Mouse (Mus musculus): ENCODE data around the gene Cfdp1. TPM values are rescaled to one million over a fixed set of nuclear protein-coding genes. Genes with fewer than 3 reads are reported as not detected.
A peak's percentile ranks its signal among the peaks of the same experiment; 100 is the strongest.

The Cfdp1 gene
- polyA plus RNA-seq, 1 experiment from 2014 or later, result 180 TPM

- 87% methylated on average over 1 of the region's 1 CpGs for WGBS
- 0 out of 2 replicates have a peak, but pooled peaks cover 15% of the 10 kb centered on the region for H3K4me1 ChIP-seq (replicated peaks; ENCODE audit: insufficient read depth, low read length)
- H3K9me3 ChIP-seq (replicated peaks; ENCODE audit: low read length), result no peaks in the 10 kb centered on the region
- H3K4me2 ChIP-seq (ENCODE audit: low read length), result no peak overlapping the region
- no peaks in the 10 kb centered on the region for H3K36me3 ChIP-seq (ENCODE audit: insufficient read depth, low read length)
- H3K9ac ChIP-seq (ENCODE audit: low read depth, low read length), result no peak overlapping the region
- DNase-seq (ENCODE audit: low spot score), result no peak
- H3K4me3 ChIP-seq (replicated peaks; ENCODE audit: low read depth, low read length), result no peak overlapping the region
- no peak for TF ChIP-seq CTCF (IDR thresholded peaks at IDR 0.05; ENCODE audit: low read depth)
- no peaks in the 10 kb centered on the region for H3K27me3 ChIP-seq (ENCODE audit: insufficient read depth, low read length)
- ATAC-seq (replicated peaks; ENCODE audit: low FRiP score, low read depth), result no peak
- no peak overlapping the region for H3K27ac ChIP-seq
Observed at GRCm38 (mm10) chr8:111796528-111796927, 57.6 kb downstream of the Cfdp1 start.

GRCm38 (mm10) chr8:111793324-111793917 is 60.7 kb downstream of the Cfdp1 start:
- no peak for TF ChIP-seq CTCF (IDR thresholded peaks at IDR 0.05; ENCODE audit: low read depth)
- no peaks in the 10 kb centered on the region for H3K9me3 ChIP-seq (replicated peaks; ENCODE audit: low read length)
- no peaks in the 10 kb centered on the region for H3K4me1 ChIP-seq (replicated peaks; ENCODE audit: insufficient read depth, low read length)
- no peak overlapping the region for H3K9ac ChIP-seq (ENCODE audit: low read depth, low read length)
- H3K27me3 ChIP-seq (ENCODE audit: insufficient read depth, low read length), result no peaks in the 10 kb centered on the region
- H3K4me2 ChIP-seq (ENCODE audit: low read length), result no peak overlapping the region
- no peak overlapping the region for H3K27ac ChIP-seq
- no peak overlapping the region for H3K4me3 ChIP-seq (replicated peaks; ENCODE audit: low read depth, low read length)
- WGBS, result 56% methylated on average over 3 of the region's 3 CpGs
- peak; percentile 43 for DNase-seq (ENCODE audit: low spot score)
- no peak for ATAC-seq (replicated peaks; ENCODE audit: low FRiP score, low read depth)
- H3K36me3 ChIP-seq (ENCODE audit: insufficient read depth, low read length), result no peaks in the 10 kb centered on the region

- Histone ChIP-seq H3K27me3 (ENCODE audit: insufficient read depth, low read length) (no peaks in the 10 kb centered on the region), H3K4me1 (replicated peaks; ENCODE audit: insufficient read depth, low read length) (0 out of 2 replicates have a peak, but pooled peaks cover 5% of the 10 kb centered on the region), H3K36me3 (ENCODE audit: insufficient read depth, low read length) (no peaks in the 10 kb centered on the region), H3K9me3 (replicated peaks; ENCODE audit: low read length) (no peaks in the 10 kb centered on the region), H3K9ac (ENCODE audit: low read depth, low read length) (no peak overlapping the region), H3K4me2 (ENCODE audit: low read length) (no peak overlapping the region), H3K27ac (no peak overlapping the region), H3K4me3 (replicated peaks; ENCODE audit: low read depth, low read length) (no peak overlapping the region)
- DNase-seq (ENCODE audit: low spot score) (no peak), ATAC-seq (replicated peaks; ENCODE audit: low FRiP score, low read depth) (no peak)
- TF ChIP-seq CTCF (IDR thresholded peaks at IDR 0.05; ENCODE audit: low read depth), result no peak
Observed at GRCm38 (mm10) chr8:111789639-111790038, 64.5 kb downstream of the Cfdp1 start.

- Histone ChIP-seq H3K4me1 (replicated peaks; ENCODE audit: insufficient read depth, low read length) (0 out of 2 replicates have a peak, but pooled peaks cover 5% of the 10 kb centered on the region), H3K36me3 (ENCODE audit: insufficient read depth, low read length) (no peaks in the 10 kb centered on the region), H3K27ac (no peak overlapping the region), H3K9ac (ENCODE audit: low read depth, low read length) (no peak overlapping the region), H3K4me3 (replicated peaks; ENCODE audit: low read depth, low read length) (no peak overlapping the region), H3K4me2 (ENCODE audit: low read length) (no peak overlapping the region), H3K27me3 (ENCODE audit: insufficient read depth, low read length) (no peaks in the 10 kb centered on the region), H3K9me3 (replicated peaks; ENCODE audit: low read length) (no peaks in the 10 kb centered on the region)
- TF ChIP-seq CTCF (IDR thresholded peaks at IDR 0.05; ENCODE audit: low read depth), result no peak
- WGBS, result 49% methylated on average over 4 of the region's 4 CpGs
- ATAC-seq (replicated peaks; ENCODE audit: low FRiP score, low read depth) (no peak), DNase-seq (ENCODE audit: low spot score) (no peak)
Observed at GRCm38 (mm10) chr8:111789200-111789599, 64.9 kb downstream of the Cfdp1 start.

- Histone ChIP-seq H3K27me3 (ENCODE audit: insufficient read depth, low read length) (no peaks in the 10 kb centered on the region), H3K4me1 (replicated peaks; ENCODE audit: insufficient read depth, low read length) (0 out of 2 replicates have a peak, but pooled peaks cover 5% of the 10 kb centered on the region), H3K27ac (no peak overlapping the region), H3K9ac (ENCODE audit: low read depth, low read length) (no peak overlapping the region), H3K4me3 (replicated peaks; ENCODE audit: low read depth, low read length) (no peak overlapping the region), H3K4me2 (ENCODE audit: low read length) (no peak overlapping the region), H3K36me3 (ENCODE audit: insufficient read depth, low read length) (no peaks in the 10 kb centered on the region), H3K9me3 (replicated peaks; ENCODE audit: low read length) (no peaks in the 10 kb centered on the region)
- DNase-seq (ENCODE audit: low spot score) (no peak), ATAC-seq (replicated peaks; ENCODE audit: low FRiP score, low read depth) (no peak)
- TF ChIP-seq CTCF (IDR thresholded peaks at IDR 0.05; ENCODE audit: low read depth), result no peak
- WGBS, result 67% methylated on average over 3 of the region's 3 CpGs
Observed at GRCm38 (mm10) chr8:111788497-111788896, 65.6 kb downstream of the Cfdp1 start.

GRCm38 (mm10) chr8:111788085-111788484 is 66.0 kb downstream of the Cfdp1 start:
- DNase-seq (ENCODE audit: low spot score) (no peak), ATAC-seq (replicated peaks; ENCODE audit: low FRiP score, low read depth) (no peak)
- H3K36me3 ChIP-seq (ENCODE audit: insufficient read depth, low read length), result no peaks in the 10 kb centered on the region
- no peaks in the 10 kb centered on the region for H3K9me3 ChIP-seq (replicated peaks; ENCODE audit: low read length)
- no peaks in the 10 kb centered on the region for H3K27me3 ChIP-seq (ENCODE audit: insufficient read depth, low read length)
- 0 out of 2 replicates have a peak, but pooled peaks cover 5% of the 10 kb centered on the region for H3K4me1 ChIP-seq (replicated peaks; ENCODE audit: insufficient read depth, low read length)
- peak overlapping the region; percentile 20; the same call in 1 of the 2 replicates for H3K27ac ChIP-seq
- no peak overlapping the region for H3K9ac ChIP-seq (ENCODE audit: low read depth, low read length)
- H3K4me3 ChIP-seq (replicated peaks; ENCODE audit: low read depth, low read length), result no peak overlapping the region
- 69% methylated on average over 5 of the region's 5 CpGs for WGBS
- no peak overlapping the region for H3K4me2 ChIP-seq (ENCODE audit: low read length)
- TF ChIP-seq CTCF (IDR thresholded peaks at IDR 0.05; ENCODE audit: low read depth), result no peak

- no peak for TF ChIP-seq CTCF (IDR thresholded peaks at IDR 0.05; ENCODE audit: low read depth)
- no peak for ATAC-seq (replicated peaks; ENCODE audit: low FRiP score, low read depth)
- peak overlapping the region; percentile 20; the same call in 1 of the 2 replicates for H3K27ac ChIP-seq
Observed at GRCm38 (mm10) chr8:111787683-111788082, 66.4 kb downstream of the Cfdp1 start.

More at GRCm38 (mm10) chr8:111787683-111788082, 66.4 kb downstream of the Cfdp1 start:
- no peaks in the 10 kb centered on the region for H3K27me3 ChIP-seq (ENCODE audit: insufficient read depth, low read length)
- WGBS, result 42% methylated on average over 4 of the region's 4 CpGs
- no peak overlapping the region for H3K4me2 ChIP-seq (ENCODE audit: low read length)
- H3K4me1 ChIP-seq (replicated peaks; ENCODE audit: insufficient read depth, low read length), result 0 out of 2 replicates have a peak, but pooled peaks cover 5% of the 10 kb centered on the region
- H3K9ac ChIP-seq (ENCODE audit: low read depth, low read length), result no peak overlapping the region
- no peak for DNase-seq (ENCODE audit: low spot score)
- no peak overlapping the region for H3K4me3 ChIP-seq (replicated peaks; ENCODE audit: low read depth, low read length)
- no peaks in the 10 kb centered on the region for H3K9me3 ChIP-seq (replicated peaks; ENCODE audit: low read length)
- H3K36me3 ChIP-seq (ENCODE audit: insufficient read depth, low read length), result no peaks in the 10 kb centered on the region

All from kidney, postnatal 0 days (tissue).